Mouse (Mus musculus): ENCODE measurements around the gene Pacs1. TPM values are rescaled to one million over a fixed set of nuclear protein-coding genes. Genes with fewer than 3 reads are reported as not detected.

Gene Pacs1
- polyA plus RNA-seq, 1 experiment from 2014 or later: 36.6 TPM

DNA sequence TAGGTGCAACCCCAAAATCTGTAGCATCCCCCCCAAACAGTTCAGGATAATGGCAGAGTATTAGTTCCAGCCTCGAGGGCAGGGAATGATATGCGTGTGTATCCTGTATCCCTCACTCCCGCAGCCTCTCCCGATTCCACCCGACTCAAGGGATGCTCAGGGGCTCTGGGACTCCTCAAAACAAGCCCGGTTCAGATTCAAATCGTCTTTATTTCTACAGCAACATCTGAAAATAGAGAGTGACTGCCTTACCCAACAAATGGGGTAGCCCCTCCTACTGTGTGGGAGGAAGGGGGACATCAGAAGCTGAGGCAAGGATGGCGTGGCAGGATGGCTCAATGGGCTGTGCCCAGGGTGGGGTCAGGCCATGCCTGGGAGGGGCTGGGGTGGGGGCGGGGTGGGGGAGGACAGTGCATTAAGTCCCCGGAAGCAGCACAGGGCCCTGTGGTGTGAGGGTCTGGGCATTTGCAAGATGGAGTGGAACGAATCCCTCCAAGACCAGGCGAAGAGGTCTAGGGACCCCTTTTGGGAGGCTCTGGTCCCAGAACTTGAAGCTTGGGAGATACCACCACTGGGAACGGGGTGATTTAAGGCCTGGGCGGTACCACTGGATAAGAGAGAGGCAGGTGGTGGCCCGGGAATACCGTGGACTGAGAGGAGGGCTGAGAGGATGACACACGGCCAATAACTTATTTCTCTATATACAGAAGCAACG lies 165.2 kb downstream of the Pacs1 start:
- Histone ChIP-seq H3K9me3 (replicated peaks) (no peaks in the 10 kb centered on the region), H3K9ac (peak overlapping the region; percentile 32; the same call in 1 of the 2 replicates), H3K36me3 (peaks cover 74% of the 10 kb centered on the region), H3K4me2 (replicated peaks) (no peak overlapping the region), H3K4me1 (peaks cover 17% of the 10 kb centered on the region), H3K27me3 (no peaks in the 10 kb centered on the region), H3K27ac (0 out of 2 replicates have a peak overlapping the region, but pooled peaks have one; percentile 1), H3K4me3 (no peak overlapping the region)
- ATAC-seq (ENCODE audit: low FRiP score): no peak; the same call in 1 of the 2 replicates
- 78% methylated on average over 18 of the region's 18 CpGs for WGBS

- WGBS: 0% methylated on average over 34 of the region's 46 CpGs
- ATAC-seq (ENCODE audit: low FRiP score): peak; percentile 93
- no peaks in the 10 kb centered on the region for H3K27me3 ChIP-seq
- H3K4me3 ChIP-seq: peak within 1 kb of the TSS; percentile 78
- peak within 1 kb of the TSS; percentile 89 for H3K9ac ChIP-seq
- H3K36me3 ChIP-seq: peaks cover 74% of the 10 kb centered on the region
- peak within 1 kb of the TSS; percentile 96 for H3K4me2 ChIP-seq (replicated peaks)
- peaks cover 17% of the 10 kb centered on the region for H3K4me1 ChIP-seq
- peak within 1 kb of the TSS; percentile 95 for H3K27ac ChIP-seq
- no peaks in the 10 kb centered on the region for H3K9me3 ChIP-seq (replicated peaks)
Measured at GRCm38 (mm10) chr19:5106731-5107191, 166.2 kb downstream of the Pacs1 start, which contains the start of gene Rab1b. TSS of gene Rab1b (minus strand) at chr19:5107072.

- peak; percentile 3; the same call in 1 of the 2 replicates for ATAC-seq (ENCODE audit: low FRiP score)
- peak overlapping the region; percentile 78 for H3K4me3 ChIP-seq
- H3K27me3 ChIP-seq: no peaks in the 10 kb centered on the region
- H3K4me1 ChIP-seq: peaks cover 17% of the 10 kb centered on the region
- no peaks in the 10 kb centered on the region for H3K9me3 ChIP-seq (replicated peaks)
- H3K9ac ChIP-seq: peak overlapping the region; percentile 89
- peak overlapping the region; percentile 95 for H3K27ac ChIP-seq
- H3K36me3 ChIP-seq: peaks cover 73% of the 10 kb centered on the region
- H3K4me2 ChIP-seq (replicated peaks): peak overlapping the region; percentile 96
- WGBS: 27% methylated on average over 9 of the region's 9 CpGs
Measured at GRCm38 (mm10) chr19:5106074-5106473, 166.8 kb downstream of the Pacs1 start.

- Histone ChIP-seq H3K27me3 (no peaks in the 10 kb centered on the region), H3K36me3 (peaks cover 43% of the 10 kb centered on the region), H3K4me1 (peaks cover 59% of the 10 kb centered on the region), H3K9ac (peak within 1 kb of the TSS; percentile 94), H3K9me3 (replicated peaks) (no peaks in the 10 kb centered on the region), H3K4me2 (replicated peaks) (peak within 1 kb of the TSS; percentile 93), H3K27ac (peak within 1 kb of the TSS; percentile 94), H3K4me3 (peak within 1 kb of the TSS; percentile 81)
- 3% methylated on average over 39 of the region's 48 CpGs for WGBS
- peak; percentile 53 for ATAC-seq (ENCODE audit: low FRiP score)
Measured at GRCm38 (mm10) chr19:5098363-5099143, 174.4 kb downstream of the Pacs1 start, which contains the start of gene Cnih2. TSS of gene Cnih2 (minus strand) at chr19:5098521.

DNA sequence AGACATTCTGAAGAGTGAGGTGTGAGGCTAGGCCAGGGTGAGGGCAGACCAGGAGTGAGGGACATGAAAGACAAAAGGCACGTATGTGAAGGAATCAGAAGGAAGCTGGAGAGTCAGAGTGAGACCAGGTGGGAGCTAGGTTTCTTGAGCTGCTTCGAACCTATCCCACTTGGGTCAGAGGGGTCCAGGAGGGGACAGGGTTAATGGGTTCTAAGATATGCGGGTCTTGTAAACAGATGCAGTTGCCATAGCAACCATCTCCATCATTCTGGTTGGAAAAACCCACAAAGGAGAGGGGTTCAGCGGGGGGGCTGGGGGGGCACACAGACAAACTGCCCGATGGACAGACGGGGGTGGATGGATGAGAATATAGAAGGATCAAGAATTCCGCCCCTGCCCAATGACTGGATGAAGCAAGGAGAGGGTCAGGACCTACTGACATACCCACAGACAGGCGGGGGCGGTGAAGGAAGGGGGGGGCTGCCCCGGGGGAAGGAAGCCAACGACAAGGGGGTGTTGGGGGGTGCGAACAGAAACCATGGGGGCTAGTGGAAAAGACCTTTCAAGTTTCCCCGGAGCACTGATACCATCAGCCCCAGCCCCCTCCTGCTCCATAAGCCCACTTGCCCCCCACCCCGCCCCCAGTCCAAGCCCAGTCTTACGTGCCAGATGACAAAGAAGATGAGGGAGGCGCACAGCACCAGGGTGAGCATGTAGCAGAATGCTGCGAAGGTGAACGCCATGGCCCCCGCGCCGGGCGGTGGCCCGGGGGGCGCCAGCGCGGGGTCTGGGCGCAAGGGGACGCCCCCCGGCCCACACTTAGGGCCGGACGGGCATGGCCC lies 175.2 kb downstream of the Pacs1 start:
- no peaks in the 10 kb centered on the region for H3K27me3 ChIP-seq
- peak overlapping the region; percentile 81 for H3K4me3 ChIP-seq
- 4% methylated on average over 26 of the region's 31 CpGs for WGBS
- peaks cover 42% of the 10 kb centered on the region for H3K36me3 ChIP-seq
- peak overlapping the region; percentile 94 for H3K27ac ChIP-seq
- H3K4me1 ChIP-seq: peaks cover 61% of the 10 kb centered on the region
- H3K4me2 ChIP-seq (replicated peaks): peak overlapping the region; percentile 93
- peak; percentile 16; the same call in 1 of the 2 replicates for ATAC-seq (ENCODE audit: low FRiP score)
- H3K9me3 ChIP-seq (replicated peaks): no peaks in the 10 kb centered on the region
- H3K9ac ChIP-seq: peak overlapping the region; percentile 94

- peaks cover 64% of the 10 kb centered on the region for H3K4me1 ChIP-seq
- peak overlapping the region; percentile 94 for H3K27ac ChIP-seq
- peak overlapping the region; percentile 94 for H3K9ac ChIP-seq
- H3K27me3 ChIP-seq: no peaks in the 10 kb centered on the region
- WGBS: 10% methylated on average over 9 of the region's 9 CpGs
- H3K9me3 ChIP-seq (replicated peaks): no peaks in the 10 kb centered on the region
- H3K4me3 ChIP-seq: peak overlapping the region; percentile 81
- peaks cover 42% of the 10 kb centered on the region for H3K36me3 ChIP-seq
- peak overlapping the region; percentile 93 for H3K4me2 ChIP-seq (replicated peaks)
- no peak for ATAC-seq (ENCODE audit: low FRiP score)
Measured at GRCm38 (mm10) chr19:5095887-5096474, 176.9 kb downstream of the Pacs1 start.

DNA sequence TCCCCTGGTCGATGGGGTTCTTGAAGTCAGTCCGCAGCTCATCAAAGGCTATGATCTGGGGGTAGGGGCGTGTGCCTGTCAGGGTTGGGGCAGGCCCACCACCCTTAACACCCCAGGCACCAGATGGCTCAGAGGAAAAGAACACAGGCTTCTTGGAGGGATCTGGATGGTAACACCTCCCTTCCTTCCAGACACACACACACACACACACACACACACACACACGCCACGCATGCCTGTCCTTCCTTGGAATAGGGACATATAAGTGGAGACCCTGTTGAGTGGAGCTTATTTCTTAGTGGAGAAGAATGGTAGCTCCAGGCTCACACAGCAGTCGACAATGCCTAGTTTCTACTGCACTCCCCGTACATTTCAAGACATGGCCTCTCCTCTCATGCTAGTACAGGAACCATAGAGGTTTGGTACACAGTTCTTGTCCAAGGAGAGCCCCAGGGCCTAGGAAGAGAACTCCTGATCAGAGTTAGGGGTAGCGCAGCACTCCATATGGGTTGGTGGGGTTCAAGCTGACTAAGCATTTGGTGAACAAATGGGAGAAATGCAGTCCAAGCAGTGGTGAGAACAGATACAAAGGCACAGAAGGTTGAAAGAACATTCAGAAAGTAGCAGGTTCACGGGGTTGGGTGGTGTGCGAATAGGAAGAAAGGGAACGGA lies 178.0 kb downstream of the Pacs1 start:
- peak overlapping the region; percentile 93 for H3K4me2 ChIP-seq (replicated peaks)
- ATAC-seq (ENCODE audit: low FRiP score): peak; percentile 5; the same call in 1 of the 2 replicates
- peak overlapping the region; percentile 94 for H3K9ac ChIP-seq
- 36% methylated on average over 11 of the region's 11 CpGs for WGBS
- no peaks in the 10 kb centered on the region for H3K27me3 ChIP-seq
- peaks cover 38% of the 10 kb centered on the region for H3K36me3 ChIP-seq
- no peaks in the 10 kb centered on the region for H3K9me3 ChIP-seq (replicated peaks)
- peaks cover 62% of the 10 kb centered on the region for H3K4me1 ChIP-seq
- peak overlapping the region; percentile 81 for H3K4me3 ChIP-seq
- H3K27ac ChIP-seq: peak overlapping the region; percentile 94

GRCm38 (mm10) chr19:5094243-5094632 lies 178.7 kb downstream of the Pacs1 start:
- peak overlapping the region; percentile 49; the same call in 1 of the 2 replicates for H3K9ac ChIP-seq
- no peaks in the 10 kb centered on the region for H3K27me3 ChIP-seq
- WGBS: under 1% methylated on average over 21 of the region's 21 CpGs
- peak overlapping the region; percentile 81 for H3K4me3 ChIP-seq
- H3K4me2 ChIP-seq (replicated peaks): peak overlapping the region; percentile 93
- H3K36me3 ChIP-seq: peaks cover 37% of the 10 kb centered on the region
- H3K27ac ChIP-seq: peak overlapping the region; percentile 94
- H3K4me1 ChIP-seq: peaks cover 59% of the 10 kb centered on the region
- peak; percentile 65 for ATAC-seq (ENCODE audit: low FRiP score)
- no peaks in the 10 kb centered on the region for H3K9me3 ChIP-seq (replicated peaks)

GRCm38 (mm10) chr19:5093481-5094242 lies 179.3 kb downstream of the Pacs1 start:
- Histone ChIP-seq H3K27ac (peak overlapping the region; percentile 94; the same call in 1 of the 2 replicates), H3K9ac (peak overlapping the region; percentile 49), H3K4me3 (peak overlapping the region; percentile 81; the same call in 1 of the 2 replicates), H3K9me3 (replicated peaks) (no peaks in the 10 kb centered on the region), H3K27me3 (no peaks in the 10 kb centered on the region), H3K4me1 (peaks cover 58% of the 10 kb centered on the region), H3K36me3 (peaks cover 37% of the 10 kb centered on the region), H3K4me2 (replicated peaks) (peak overlapping the region; percentile 93)
- ATAC-seq (ENCODE audit: low FRiP score): no peak
- WGBS: 73% methylated on average over 12 of the region's 12 CpGs

GRCm38 (mm10) chr19:5092083-5092482 lies 180.8 kb downstream of the Pacs1 start:
- H3K27me3 ChIP-seq: no peaks in the 10 kb centered on the region
- H3K4me3 ChIP-seq: no peak overlapping the region
- ATAC-seq (ENCODE audit: low FRiP score): no peak
- peaks cover 54% of the 10 kb centered on the region for H3K4me1 ChIP-seq
- no peaks in the 10 kb centered on the region for H3K9me3 ChIP-seq (replicated peaks)
- H3K9ac ChIP-seq: no peak overlapping the region
- H3K36me3 ChIP-seq: peaks cover 37% of the 10 kb centered on the region
- no peak overlapping the region for H3K27ac ChIP-seq
- 85% methylated on average over 10 of the region's 10 CpGs for WGBS
- no peak overlapping the region for H3K4me2 ChIP-seq (replicated peaks)

All from hindbrain, embryonic 12.5 days (tissue).